In genomic region chr12:83254399-83254798, GRCm38 (mm10) we compare ENCODE assay signal across 25 mouse cellular contexts.
"Had no signal": no experiment of that assay in that cellular context is flagged by ENCODE, and none has a peak within 500 bp of the region (broad histone marks: within the 10 kb centered on the region; RNA-seq: fewer than 3 reads in every experiment).

No protein-coding gene starts in this region.

- H3K27me3 ChIP-seq: heart, embryonic 12.5 days; hindbrain, embryonic 12.5 days; kidney, embryonic 15.5 days; limb, embryonic 13.5 days; limb, embryonic 15.5 days; liver, embryonic 12.5 days had no signal

- H3K27ac ChIP-seq: gastrocnemius, adult 2 months; heart, embryonic 10.5 days; hindbrain, embryonic 10.5 days; hindbrain, embryonic 12.5 days; hindbrain, embryonic 14.5 days; kidney, embryonic 15.5 days; kidney, postnatal 0 days; limb, embryonic 13.5 days; limb, embryonic 15.5 days; liver, embryonic 12.5 days; liver, embryonic 14.5 days had no signal

- H3K4me1 ChIP-seq: heart, embryonic 10.5 days; heart, embryonic 12.5 days; hindbrain, embryonic 10.5 days; hindbrain, embryonic 12.5 days; kidney, embryonic 15.5 days; limb, embryonic 13.5 days; limb, embryonic 15.5 days; liver, embryonic 12.5 days had no signal

- DNase-seq: gastrocnemius, adult 2 months; gastrocnemius, postnatal 10 days; gastrocnemius, postnatal 25 days; heart, adult 18-20 months; heart, postnatal 10 days; heart, postnatal 4 days; kidney, adult 11 months; kidney, adult 2 months; kidney, adult 9 months; kidney, postnatal 14 days; kidney, postnatal 36 days; layer of hippocampus, adult 9-11 months; layer of hippocampus, postnatal 36 days; left cerebral cortex, postnatal 4 days had no signal

- H3K4me3 ChIP-seq: gastrocnemius, adult 2 months; heart, embryonic 10.5 days; heart, embryonic 12.5 days; hindbrain, embryonic 10.5 days; hindbrain, embryonic 12.5 days; kidney, embryonic 15.5 days; limb, embryonic 13.5 days; limb, embryonic 15.5 days; liver, embryonic 12.5 days had no signal
